Mouse (Mus musculus): ENCODE measurements around the gene Ano1.

DNA sequence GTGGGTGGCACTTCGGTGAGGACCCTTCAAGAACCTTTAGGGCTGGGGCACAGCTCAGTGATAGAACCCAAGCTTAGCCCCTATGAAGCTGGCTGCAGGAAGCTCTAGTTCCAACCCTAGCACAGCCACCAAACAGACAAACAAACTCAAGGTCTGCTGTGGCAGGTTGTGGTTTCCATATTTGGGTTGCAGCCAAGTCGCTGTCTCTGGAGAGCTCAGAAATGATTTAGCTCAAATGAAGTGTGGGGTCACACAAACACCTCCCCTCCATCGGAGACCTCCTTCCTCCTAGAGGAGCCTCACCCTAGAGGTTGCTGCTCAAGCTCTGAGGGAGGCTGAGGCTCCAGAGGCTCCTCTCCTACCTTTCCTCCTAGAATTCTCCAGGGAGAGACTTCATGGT is 121.2 kb downstream of the Ano1 start:
- no peak for TF ChIP-seq POLR2A (IDR thresholded peaks at IDR 0.05; ENCODE audit: extremely low read depth, insufficient read depth, low read length)
- no peak for TF ChIP-seq CTCF (IDR thresholded peaks at IDR 0.05; ENCODE audit: extremely low read depth, insufficient read depth, low read length)
